Mouse (Mus musculus) small intestine, adult 2 months (tissue): ENCODE results near the gene Mylk2.

Source experiments
- CTCF ChIP-seq: fragments of 200-500 bp; IDR thresholded peaks from 2 replicates; pipeline ENCODE4 v1.5.1; 2012; ENCODE audit warnings: low read depth, mild to moderate bottlenecking, control low read depth, inconsistent platforms, low read length, moderate library complexity, mixed read lengths; ENCODE audit not compliant: insufficient replicate concordance, insufficient read length; ENCODE audit errors: extremely low read depth
- POLR2A ChIP-seq: fragments of 200-500 bp; IDR thresholded peaks from 2 replicates; pipeline ENCODE4 v1.6.1; 2012; ENCODE audit warnings: low read depth, mild to moderate bottlenecking, control low read depth, inconsistent platforms, low read length, moderate library complexity

DNA sequence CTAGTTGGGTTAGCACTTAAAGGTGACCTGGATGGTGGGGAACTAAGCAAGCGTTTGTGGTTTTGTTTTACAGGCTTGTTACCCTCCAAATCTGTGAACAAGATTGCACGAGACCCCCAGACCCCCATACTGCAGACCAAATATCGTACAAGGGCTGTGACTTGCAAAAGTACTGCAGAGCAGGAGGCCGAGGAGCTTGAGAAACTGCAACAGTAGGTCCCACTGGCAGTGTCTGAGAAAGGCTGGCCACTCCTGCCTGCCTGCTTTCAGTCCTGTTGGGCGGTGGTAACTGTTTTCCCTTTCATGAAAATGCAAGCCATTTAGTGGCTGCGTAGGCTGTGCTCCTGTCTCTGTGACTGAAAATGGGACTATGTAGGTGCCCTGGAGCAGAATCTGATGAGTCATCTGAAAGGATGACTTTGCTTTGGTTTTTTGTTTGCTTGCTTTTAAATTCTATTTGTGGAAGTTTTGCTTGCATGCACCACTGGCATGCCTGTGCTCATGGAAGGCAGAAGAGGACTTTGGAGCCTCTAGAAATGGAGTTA lies 27.0 kb upstream of the Mylk2 start:
- TF ChIP-seq CTCF (no peak), POLR2A (no peak)
